Mouse (Mus musculus) kidney, embryonic 16.5 days (tissue): Measurements from ENCODE around the gene Armh3. TPM values are rescaled to one million over a fixed set of nuclear protein-coding genes. Genes with fewer than 3 reads are reported as not detected.
"Not testable (repeated sequence)": the region's sequence is repeated elsewhere in the genome, so short reads cannot be mapped to it uniquely, and the experiment has no call there.

Source experiments
- ATAC-seq: fragments of 200-750 bp; cut with Nextera tagmentation; 2 replicates; pipeline ENCODE4 v1.8.0; 2017; ENCODE audit warnings: moderate TSS enrichment; ENCODE audit not compliant: low FRiP score, low TSS enrichment
- H3K27ac ChIP-seq: fragments of 300-500 bp; sonication (generic); 2 replicates; pipeline ENCODE4 v1.5.1; 2014; ENCODE audit warnings: low read length
- H3K27me3 ChIP-seq: fragments of 300-500 bp; sonication (generic); 2 replicates; pipeline ENCODE4 v1.6.1; 2014; ENCODE audit warnings: low read length, control low read depth, mixed read lengths; ENCODE audit not compliant: insufficient read depth
- H3K36me3 ChIP-seq: fragments of 300-500 bp; sonication (generic); 2 replicates; pipeline ENCODE4 v1.6.1; 2014; ENCODE audit warnings: low read length, control low read depth, mixed read lengths; ENCODE audit not compliant: insufficient read depth
- H3K4me1 ChIP-seq: fragments of 300-500 bp; sonication (generic); 2 replicates; pipeline ENCODE4 v1.6.1; 2014; ENCODE audit warnings: low read length, control low read depth, mixed read lengths; ENCODE audit not compliant: insufficient read depth
- H3K4me2 ChIP-seq: fragments of 300-500 bp; sonication (generic); replicated peaks from 2 replicates; pipeline ENCODE4 v1.6.1; 2014; ENCODE audit warnings: low read depth, low read length
- H3K4me3 ChIP-seq: fragments of 300-500 bp; sonication (generic); 2 replicates; pipeline ENCODE4 v1.5.1; 2014; ENCODE audit warnings: mild to moderate bottlenecking, low read length
- H3K9ac ChIP-seq: fragments of 300-500 bp; sonication (generic); replicated peaks from 2 replicates; pipeline ENCODE4 v1.6.1; 2014; ENCODE audit warnings: low read length
- H3K9me3 ChIP-seq: fragments of 300-500 bp; sonication (generic); 2 replicates; pipeline ENCODE4 v1.6.1; 2016; ENCODE audit warnings: low read length, control low read depth
- WGBS: fragments of 180-500 bp; shearing (Covaris S2); extraction: QIAGEN DNeasy Blood & Tissue Kit; methylation state at CpG from one replicate; pipeline ENCODE4 v1.1.7; 2014; 5-methylcytosine and 5-hydroxymethylcytosine counted together
- polyA plus RNA-seq: library from polyadenylated mRNA; unstranded; fragments of >200 nt; fragmentation: Nextera tagmentation; extraction: Ambion mirVana; gene quantifications from 2 replicates; pipeline ENCODE4 v1.2.1, GENCODE M21; 2015

Armh3 gene
- polyA plus RNA-seq, 1 experiment from 2014 or later: 20.9 TPM

GRCm38 (mm10) chr19:45816727-45817126, 181.6 kb downstream of the Armh3 start:
- WGBS: 8% methylated on average over 8 of the region's 8 CpGs
- peak overlapping the region; percentile 70 for H3K27ac ChIP-seq
- peak; percentile 57 for ATAC-seq
- H3K36me3 ChIP-seq: no peaks in the 10 kb centered on the region
- peaks cover 50% of the 10 kb centered on the region for H3K4me1 ChIP-seq
- peak overlapping the region; percentile 75 for H3K4me2 ChIP-seq
- H3K4me3 ChIP-seq: peak overlapping the region; percentile 44
- H3K27me3 ChIP-seq: peaks cover 6% of the 10 kb centered on the region
- H3K9me3 ChIP-seq: no peaks in the 10 kb centered on the region
- H3K9ac ChIP-seq: peak overlapping the region; percentile 60; the same call in 1 of the 2 replicates

GRCm38 (mm10) chr19:45815831-45816405, 182.4 kb downstream of the Armh3 start, which contains the start of gene Kcnip2:
Gene Kcnip2, minus strand, starts transcription at chr19:45816061.
- Histone ChIP-seq H3K4me1 (peaks cover 51% of the 10 kb centered on the region), H3K4me2 (peak within 1 kb of the TSS; percentile 75), H3K4me3 (peak within 1 kb of the TSS; percentile 44), H3K9ac (peak within 1 kb of the TSS; percentile 60), H3K27ac (peak within 1 kb of the TSS; percentile 70), H3K9me3 (no peaks in the 10 kb centered on the region), H3K36me3 (no peaks in the 10 kb centered on the region), H3K27me3 (peaks cover 6% of the 10 kb centered on the region)
- ATAC-seq: peak; percentile 58
- 0% methylated on average over 20 of the region's 29 CpGs for WGBS

DNA sequence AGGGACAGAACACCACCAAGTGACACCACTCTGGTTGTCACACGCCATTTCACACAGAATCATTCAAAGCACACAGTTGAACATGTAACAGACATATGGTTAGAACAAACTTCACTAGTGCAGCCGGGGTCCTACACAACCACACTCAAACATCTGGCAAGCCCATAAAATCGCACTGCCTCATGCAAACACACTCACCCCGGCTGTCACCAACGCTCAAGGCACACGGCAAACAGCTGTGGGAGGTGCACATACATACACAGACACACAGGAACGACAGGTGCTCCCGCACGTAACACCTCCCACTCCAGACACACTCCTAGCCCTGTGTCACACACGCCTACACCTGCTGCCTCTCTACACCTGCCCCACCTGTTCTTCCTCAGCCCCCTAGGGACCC, 183.1 kb downstream of the Armh3 start:
- H3K4me3 ChIP-seq: peak overlapping the region; percentile 44
- no peak for ATAC-seq
- H3K4me2 ChIP-seq: peak overlapping the region; percentile 75
- WGBS: 41% methylated on average over 10 of the region's 10 CpGs
- H3K9ac ChIP-seq: peak overlapping the region; percentile 60; the same call in 1 of the 2 replicates
- no peaks in the 10 kb centered on the region for H3K36me3 ChIP-seq
- H3K27ac ChIP-seq: no peak overlapping the region
- H3K27me3 ChIP-seq: peaks cover 6% of the 10 kb centered on the region
- peaks cover 51% of the 10 kb centered on the region for H3K4me1 ChIP-seq
- H3K9me3 ChIP-seq: no peaks in the 10 kb centered on the region

DNA sequence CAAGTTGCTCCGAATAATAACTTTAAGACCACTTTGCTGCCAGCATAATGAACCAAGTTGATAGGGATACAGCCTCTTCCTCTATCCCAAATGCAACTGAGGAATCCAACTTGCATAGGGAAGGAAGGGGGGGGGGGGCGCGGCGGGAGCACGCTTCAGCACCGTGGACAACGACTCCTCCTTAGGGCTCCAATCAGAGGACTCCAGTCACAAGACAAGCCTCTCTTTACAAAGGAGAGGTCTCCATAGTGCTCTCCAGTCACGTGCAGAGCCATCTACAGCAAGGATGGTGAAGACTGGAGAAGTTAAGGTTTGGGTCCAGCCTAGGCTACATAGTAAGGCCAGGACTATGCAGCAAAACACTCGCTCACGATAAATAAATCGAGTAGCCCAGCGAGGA, 184.5 kb downstream of the Armh3 start:
- WGBS: 13% methylated on average over 9 of the region's 12 CpGs
- Histone ChIP-seq H3K9me3 (no peaks in the 10 kb centered on the region), H3K9ac (no peak overlapping the region), H3K4me3 (no peak overlapping the region), H3K4me1 (peaks cover 51% of the 10 kb centered on the region), H3K27ac (no peak overlapping the region), H3K27me3 (peaks cover 6% of the 10 kb centered on the region), H3K4me2 (no peak overlapping the region), H3K36me3 (no peaks in the 10 kb centered on the region)
- ATAC-seq: no peak

DNA sequence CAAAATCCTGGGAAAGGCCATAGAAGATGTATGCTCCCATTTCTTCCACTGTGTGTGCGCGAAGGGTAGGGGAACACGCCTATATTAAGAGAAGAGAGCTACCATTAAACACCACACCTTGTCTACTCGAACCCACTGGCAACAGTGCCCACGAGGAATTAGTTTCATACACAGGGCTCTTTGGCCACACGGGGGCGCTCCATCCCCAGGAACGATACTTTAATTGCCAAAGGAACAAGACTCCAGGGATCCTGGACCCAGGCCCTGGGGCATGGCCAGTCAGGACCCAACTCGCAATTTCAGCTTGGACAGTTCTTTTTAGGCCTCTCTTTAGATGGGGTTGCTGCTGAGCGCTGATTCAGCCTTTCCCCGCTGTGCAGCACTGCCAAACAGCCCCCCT, 185.0 kb downstream of the Armh3 start:
- H3K4me3 ChIP-seq: no peak overlapping the region
- H3K4me1 ChIP-seq: peaks cover 51% of the 10 kb centered on the region
- H3K9ac ChIP-seq: no peak overlapping the region
- H3K27me3 ChIP-seq: peaks cover 6% of the 10 kb centered on the region
- ATAC-seq: no peak
- no peaks in the 10 kb centered on the region for H3K36me3 ChIP-seq
- 9% methylated on average over 11 of the region's 11 CpGs for WGBS
- H3K27ac ChIP-seq: no peak overlapping the region
- H3K4me2 ChIP-seq: no peak overlapping the region
- no peaks in the 10 kb centered on the region for H3K9me3 ChIP-seq

GRCm38 (mm10) chr19:45812673-45813252, 185.5 kb downstream of the Armh3 start:
- no peaks in the 10 kb centered on the region for H3K36me3 ChIP-seq
- H3K9me3 ChIP-seq: no peaks in the 10 kb centered on the region
- no peak overlapping the region for H3K9ac ChIP-seq
- H3K4me3 ChIP-seq: peak overlapping the region; percentile 35
- no peak for ATAC-seq
- H3K4me1 ChIP-seq: peaks cover 46% of the 10 kb centered on the region
- peaks cover 6% of the 10 kb centered on the region for H3K27me3 ChIP-seq
- WGBS: 13% methylated on average over 8 of the region's 8 CpGs
- no peak overlapping the region for H3K27ac ChIP-seq
- H3K4me2 ChIP-seq: peak overlapping the region; percentile 56

DNA sequence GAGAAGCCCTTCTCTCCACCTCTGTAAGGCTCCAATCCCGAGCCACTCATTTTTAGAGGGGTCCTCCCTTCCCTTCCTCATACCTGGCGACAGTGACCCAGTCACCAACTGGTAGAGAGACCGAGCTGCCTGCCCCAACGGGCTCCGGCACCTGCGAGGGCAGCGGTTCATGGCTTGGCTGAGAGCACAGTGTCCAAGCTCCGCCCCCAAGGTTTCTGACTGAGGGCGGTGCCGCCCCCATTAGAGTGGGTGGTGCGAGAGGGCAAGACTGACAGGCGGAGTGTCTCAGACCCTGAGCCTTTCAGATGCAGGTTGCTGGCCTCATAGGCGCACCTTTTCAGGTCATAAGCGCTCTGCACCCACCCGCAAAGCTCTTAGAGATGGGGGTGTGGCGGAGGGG, 186.2 kb downstream of the Armh3 start:
- no peaks in the 10 kb centered on the region for H3K9me3 ChIP-seq
- no peak overlapping the region for H3K27ac ChIP-seq
- H3K4me1 ChIP-seq: peaks cover 40% of the 10 kb centered on the region
- WGBS: 0% methylated on average over 16 of the region's 16 CpGs
- peaks cover 6% of the 10 kb centered on the region for H3K27me3 ChIP-seq
- no peak; the same call in 1 of the 2 replicates for ATAC-seq
- H3K9ac ChIP-seq: no peak overlapping the region
- peak overlapping the region; percentile 35 for H3K4me3 ChIP-seq
- H3K36me3 ChIP-seq: no peaks in the 10 kb centered on the region
- H3K4me2 ChIP-seq: peak overlapping the region; percentile 56

GRCm38 (mm10) chr19:45811028-45811674, 187.1 kb downstream of the Armh3 start:
- H3K36me3 ChIP-seq: no peaks in the 10 kb centered on the region
- H3K4me1 ChIP-seq: peaks cover 30% of the 10 kb centered on the region
- H3K9ac ChIP-seq: no peak overlapping the region
- H3K4me2 ChIP-seq: no peak overlapping the region
- H3K9me3 ChIP-seq: no peaks in the 10 kb centered on the region
- no peak overlapping the region for H3K4me3 ChIP-seq
- H3K27ac ChIP-seq: no peak overlapping the region
- peaks cover 6% of the 10 kb centered on the region for H3K27me3 ChIP-seq
- 57% methylated on average over 12 of the region's 12 CpGs for WGBS
- no peak for ATAC-seq

GRCm38 (mm10) chr19:45807732-45808131, 190.6 kb downstream of the Armh3 start:
- Histone ChIP-seq H3K27me3 (peaks cover 3% of the 10 kb centered on the region; the same call in 1 of the 2 replicates), H3K27ac (no peak overlapping the region), H3K4me2 (no peak overlapping the region), H3K4me3 (no peak overlapping the region), H3K9me3 (no peaks in the 10 kb centered on the region), H3K9ac (no peak overlapping the region), H3K4me1 (peaks cover 10% of the 10 kb centered on the region), H3K36me3 (no peaks in the 10 kb centered on the region)
- WGBS: 93% methylated on average over 4 of the region's 4 CpGs
- ATAC-seq: no peak

DNA sequence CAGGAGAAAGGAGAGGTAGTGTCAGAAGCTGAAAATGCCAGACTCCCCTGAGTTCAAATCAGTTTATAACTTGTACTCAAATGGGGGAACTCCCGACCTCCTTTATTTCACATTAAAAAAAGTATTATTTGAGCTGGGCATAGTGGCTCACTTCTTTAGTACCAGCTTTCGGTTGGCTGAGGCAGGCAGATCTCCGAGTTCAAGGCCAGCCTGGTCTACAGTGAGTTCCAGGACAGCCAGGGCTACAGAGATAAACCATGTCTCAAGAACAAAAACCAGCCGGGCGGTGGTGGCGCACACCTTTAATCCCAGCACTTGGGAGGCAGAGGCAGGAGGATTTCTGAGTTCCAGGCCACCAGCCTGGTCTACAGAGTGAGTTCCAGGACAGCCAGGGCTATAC, 192.5 kb downstream of the Armh3 start:
- ATAC-seq, H3K9ac ChIP-seq, H3K4me1 ChIP-seq, H3K27me3 ChIP-seq, H3K4me3 ChIP-seq, H3K36me3 ChIP-seq, H3K9me3 ChIP-seq, H3K4me2 ChIP-seq, H3K27ac ChIP-seq: not testable (repeated sequence)
- 95% methylated on average over 6 of the region's 6 CpGs for WGBS
